ENCODE assay signal across 23 mouse cellular contexts in the genomic region with DNA sequence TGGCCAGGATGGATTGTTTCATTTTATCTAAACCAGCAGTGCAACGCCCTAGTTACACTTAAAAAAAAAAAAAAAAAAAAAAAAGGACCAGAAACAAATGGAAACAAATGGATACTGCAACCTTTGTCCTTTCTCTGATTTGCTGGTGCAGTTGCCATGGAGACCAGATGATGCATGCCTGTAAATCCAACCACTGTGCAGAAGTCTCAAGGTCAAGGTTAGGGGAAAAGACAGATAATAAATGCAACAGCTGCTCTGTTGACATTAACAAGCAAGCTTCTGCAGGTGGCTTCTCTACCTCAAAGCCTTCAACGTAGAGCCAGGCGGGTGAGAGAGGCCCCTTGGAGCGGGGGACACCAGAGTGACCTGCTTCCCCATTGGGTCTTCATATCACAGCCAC.
DNase-seq lines count a peak whose midpoint lies in the region; ATAC-seq and TF ChIP-seq lines count a peak whose summit lies in the region.
"Had no signal": no experiment of that assay in that cellular context is flagged by ENCODE, and none has a peak within 500 bp of the region (broad histone marks: within the 10 kb centered on the region; RNA-seq: fewer than 3 reads in every experiment).

No protein-coding gene starts in this region.

- H3K27me3 ChIP-seq in midbrain, postnatal 0 days (ENCODE audit: insufficient read depth, low read length): no peaks in the 10 kb centered on the region
- H3K27me3 ChIP-seq in midbrain, embryonic 13.5 days: no peaks in the 10 kb centered on the region
- H3K27me3 ChIP-seq in intestine, embryonic 14.5 days (replicated peaks; ENCODE audit: control insufficient read depth, insufficient read depth, low read length): no peaks in the 10 kb centered on the region
- H3K27me3 ChIP-seq in heart, embryonic 11.5 days (ENCODE audit: control insufficient read depth, insufficient read depth, low read length): no peaks in the 10 kb centered on the region
- H3K27me3 ChIP-seq: heart, embryonic 15.5 days; lung, embryonic 15.5 days; neural tube, embryonic 12.5 days had no signal

- peak; percentile 45 to 56 for DNase-seq in adrenal gland, adult (ENCODE audit: inconsistent age in 2 of 2, low spot score in 1 of 2)
- no peak for DNase-seq in adrenal gland, postnatal 25 days
- peak; percentile 30 for DNase-seq in midbrain, postnatal 0 days (ENCODE audit: low spot score)
- DNase-seq in intestine, embryonic 14.5 days (ENCODE audit: low spot score): peak; percentile 49
- DNase-seq in testis, postnatal 14 days (ENCODE audit: low spot score): peak; percentile 73
- DNase-seq in MN1 (ENCODE audit: low spot score): no peak
- DNase-seq: cerebellum, adult 9-11 months; gastrocnemius, postnatal 36 days; heart, postnatal 36 days; kidney, adult 11 months; kidney, postnatal 4 days; retina, postnatal 1 day; thymus, postnatal 25 days had no signal

- H3K4me3 ChIP-seq in midbrain, postnatal 0 days (ENCODE audit: low read depth, low read length): no peak overlapping the region
- no peak overlapping the region for H3K4me3 ChIP-seq in midbrain, embryonic 13.5 days (replicated peaks)
- H3K4me3 ChIP-seq in intestine, embryonic 14.5 days (ENCODE audit: low read depth, low read length): no peak overlapping the region
- no peak overlapping the region for H3K4me3 ChIP-seq in heart, embryonic 11.5 days (ENCODE audit: low read depth, low read length)
- H3K4me3 ChIP-seq: forebrain, embryonic 10.5 days; heart, embryonic 15.5 days; left cerebral cortex, adult 2 months; lung, embryonic 15.5 days; neural tube, embryonic 12.5 days had no signal

- H3K9ac ChIP-seq in midbrain, postnatal 0 days (replicated peaks; ENCODE audit: low read length, poor library complexity, severe bottlenecking): no peak overlapping the region
- no peak overlapping the region for H3K9ac ChIP-seq in midbrain, embryonic 13.5 days (replicated peaks)
- no peak overlapping the region for H3K9ac ChIP-seq in intestine, embryonic 14.5 days (ENCODE audit: low read length)
- H3K9ac ChIP-seq in heart, embryonic 11.5 days (ENCODE audit: low read depth, low read length): no peak overlapping the region
- H3K9ac ChIP-seq: heart, embryonic 15.5 days; hindbrain, embryonic 14.5 days; liver, embryonic 14.5 days; lung, embryonic 15.5 days; neural tube, embryonic 12.5 days had no signal

- no peak for ATAC-seq in midbrain, postnatal 0 days (ENCODE audit: low FRiP score)
- ATAC-seq in midbrain, embryonic 13.5 days: no peak
- no peak for ATAC-seq in intestine, embryonic 14.5 days (replicated peaks; ENCODE audit: low FRiP score, low TSS enrichment, low read depth)
- no peak for ATAC-seq in heart, embryonic 11.5 days (replicated peaks; ENCODE audit: insufficient number of reproducible peaks, low FRiP score, low TSS enrichment)

- H3K36me3 ChIP-seq in midbrain, postnatal 0 days (ENCODE audit: insufficient read depth, low read length): no peaks in the 10 kb centered on the region
- no peaks in the 10 kb centered on the region for H3K36me3 ChIP-seq in midbrain, embryonic 13.5 days
- no peaks in the 10 kb centered on the region for H3K36me3 ChIP-seq in intestine, embryonic 14.5 days (ENCODE audit: control insufficient read depth, insufficient read depth, low read length)
- no peaks in the 10 kb centered on the region for H3K36me3 ChIP-seq in heart, embryonic 11.5 days (ENCODE audit: control insufficient read depth, insufficient read depth, low read length)
- H3K36me3 ChIP-seq: forebrain, embryonic 10.5 days; heart, embryonic 15.5 days; lung, embryonic 15.5 days; neural tube, embryonic 12.5 days had no signal

- no peak overlapping the region for H3K27ac ChIP-seq in midbrain, postnatal 0 days (ENCODE audit: low read depth, low read length)
- H3K27ac ChIP-seq in midbrain, embryonic 13.5 days: no peak overlapping the region
- no peak overlapping the region for H3K27ac ChIP-seq in intestine, embryonic 14.5 days (ENCODE audit: low read depth)
- H3K27ac ChIP-seq in heart, embryonic 11.5 days (ENCODE audit: low read depth, low read length): no peak overlapping the region
- H3K27ac ChIP-seq: forebrain, embryonic 10.5 days; heart, embryonic 15.5 days; hindbrain, embryonic 14.5 days; left cerebral cortex, adult 2 months; liver, embryonic 14.5 days; lung, embryonic 15.5 days; neural tube, embryonic 12.5 days had no signal

- 0 out of 2 replicates have a peak, but pooled peaks cover 2% of the 10 kb centered on the region for H3K4me1 ChIP-seq in midbrain, postnatal 0 days (ENCODE audit: insufficient read depth, low read length)
- H3K4me1 ChIP-seq in midbrain, embryonic 13.5 days (replicated peaks): peaks cover 3% of the 10 kb centered on the region
- H3K4me1 ChIP-seq in intestine, embryonic 14.5 days (replicated peaks; ENCODE audit: control insufficient read depth, insufficient read depth, low read length): no peaks in the 10 kb centered on the region
- no peaks in the 10 kb centered on the region for H3K4me1 ChIP-seq in heart, embryonic 11.5 days (ENCODE audit: control insufficient read depth, insufficient read depth, low read length)
- H3K4me1 ChIP-seq: forebrain, embryonic 10.5 days; heart, embryonic 15.5 days; lung, embryonic 15.5 days had no signal

- no peak for TF ChIP-seq CTCF in midbrain, postnatal 0 days (IDR thresholded peaks at IDR 0.05)

- H3K4me2 ChIP-seq in midbrain, postnatal 0 days (ENCODE audit: low read depth, low read length, poor library complexity, severe bottlenecking): no peak overlapping the region
- H3K4me2 ChIP-seq in midbrain, embryonic 13.5 days (replicated peaks): no peak overlapping the region
- no peak overlapping the region for H3K4me2 ChIP-seq in intestine, embryonic 14.5 days (ENCODE audit: low read length)
- no peak overlapping the region for H3K4me2 ChIP-seq in heart, embryonic 11.5 days
- H3K4me2 ChIP-seq: heart, embryonic 15.5 days; hindbrain, embryonic 14.5 days; lung, embryonic 15.5 days; midbrain, embryonic 11.5 days; neural tube, embryonic 12.5 days had no signal

- no peaks in the 10 kb centered on the region for H3K9me3 ChIP-seq in midbrain, postnatal 0 days (ENCODE audit: low read length)
- H3K9me3 ChIP-seq in midbrain, embryonic 13.5 days: no peaks in the 10 kb centered on the region
- no peaks in the 10 kb centered on the region for H3K9me3 ChIP-seq in intestine, embryonic 14.5 days (ENCODE audit: control insufficient read depth, low read length)
- no peaks in the 10 kb centered on the region for H3K9me3 ChIP-seq in heart, embryonic 11.5 days (replicated peaks; ENCODE audit: control insufficient read depth, low read length)
- H3K9me3 ChIP-seq: forebrain, embryonic 10.5 days; heart, embryonic 15.5 days; lung, embryonic 15.5 days; neural tube, embryonic 12.5 days had no signal

- 51% methylated on average over 4 of the region's 4 CpGs for WGBS in midbrain, postnatal 0 days
- WGBS in midbrain, embryonic 13.5 days: 59% methylated on average over 4 of the region's 4 CpGs
- 32% methylated on average over 4 of the region's 4 CpGs for WGBS in intestine, embryonic 14.5 days
- 64% methylated on average over 4 of the region's 4 CpGs for WGBS in heart, embryonic 11.5 days (ENCODE audit: insufficient replicate concordance)

Comparison
In these comparisons a context has a peak if more than half of its experiments do, and no peak if none do; other contexts are left out.
1. DNase-seq: peak in adrenal gland, adult (2 of 2), midbrain, postnatal 0 days (single experiment), intestine, embryonic 14.5 days (single experiment) and testis, postnatal 14 days (single experiment); none in adrenal gland, postnatal 25 days (single experiment) and MN1 (single experiment).